Mouse (Mus musculus) heart, embryonic 14.5 days (tissue): ENCODE data around the gene Car7. TPM values are rescaled to one million over a fixed set of nuclear protein-coding genes. Genes with fewer than 3 reads are reported as not detected.

Experiments used
- polyA plus RNA-seq: library from polyadenylated mRNA; unstranded; fragments of >200 nt; fragmentation: Nextera tagmentation; extraction: Ambion mirVana; gene quantifications from 2 replicates; pipeline ENCODE4 v1.2.1, GENCODE M21; 2014

The Car7 gene
- polyA plus RNA-seq, 1 experiment from 2014 or later, result 2.2 TPM

Other genes with a start within 250 kb of the Car7 start
- gene Cmtm2a, start 241.5 kb upstream of the Car7 start, polyA plus RNA-seq, result not detected in 2 replicates
- not detected in 2 replicates for gene Gm45711, start 224.6 kb upstream of the Car7 start, polyA plus RNA-seq
- gene Cmtm1, start 224.5 kb upstream of the Car7 start, polyA plus RNA-seq, result not detected in 2 replicates
- not detected in 2 replicates for gene Gm11020, start 213.1 kb upstream of the Car7 start, polyA plus RNA-seq
- not detected in 2 replicates for gene Cmtm2b, start 212.5 kb upstream of the Car7 start, polyA plus RNA-seq
- 94.1 and 103 TPM in 2 replicates for gene Cmtm3, start 195.3 kb upstream of the Car7 start, polyA plus RNA-seq
- gene Cmtm4, start 138.9 kb upstream of the Car7 start, polyA plus RNA-seq, result 2.1 and 2.4 TPM in 2 replicates
- 55.0 and 57.0 TPM in 2 replicates for gene Dync1li2, start 91.6 kb upstream of the Car7 start, polyA plus RNA-seq
- 0.18 TPM in 1 of 2 replicates, not detected in the other for gene Terb1, start 24.8 kb upstream of the Car7 start, polyA plus RNA-seq
- 73.3 and 80.0 TPM in 2 replicates for gene Nae1, start 52 bp upstream of the Car7 start, polyA plus RNA-seq
- 5.4 and 6.4 TPM in 2 replicates for gene Pdp2, start 56.8 kb downstream of the Car7 start, polyA plus RNA-seq
- gene Cdh16, start 89.7 kb downstream of the Car7 start, polyA plus RNA-seq, result 21.5 and 26.4 TPM in 2 replicates
- gene Rrad, start 96.6 kb downstream of the Car7 start, polyA plus RNA-seq, result 338 and 417 TPM in 2 replicates
- 198 and 201 TPM in 2 replicates for gene Ciao2b, start 107.3 kb downstream of the Car7 start, polyA plus RNA-seq
- gene Ces2a, start 199.3 kb downstream of the Car7 start, polyA plus RNA-seq, result not detected in 2 replicates